Mouse (Mus musculus): ENCODE data around the gene Tspyl3. TPM values are rescaled to one million over a fixed set of nuclear protein-coding genes. Genes with fewer than 3 reads are reported as not detected.

Gene Tspyl3
- polyA plus RNA-seq, 1 experiment, result 24.8 TPM

GRCm38 (mm10) chr2:153237193-153237592, 12.0 kb upstream of the Tspyl3 start:
- no peak for DNase-seq (ENCODE audit: extremely low spot score in 1 of 2, low spot score in 1 of 2)

DNA sequence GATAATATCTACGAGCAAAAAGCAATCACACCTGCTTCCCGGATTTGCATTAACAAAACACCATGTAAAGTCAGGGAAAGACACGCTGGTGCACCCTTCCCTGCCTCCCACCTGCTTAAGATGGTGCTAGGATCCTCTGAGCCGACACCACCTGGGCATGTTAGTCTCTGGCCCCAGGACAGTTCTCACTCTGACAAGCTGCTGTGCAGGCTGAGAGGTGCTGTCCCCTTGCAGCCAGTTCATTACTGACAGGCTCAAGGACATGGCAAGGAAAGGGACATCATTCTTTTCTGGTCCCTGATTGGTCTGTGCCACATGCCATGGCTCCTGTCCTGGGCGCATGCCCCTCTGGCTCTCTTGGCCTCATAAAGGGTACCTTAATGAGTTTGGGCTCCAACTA, 3.3 kb upstream of the Tspyl3 start:
- DNase-seq (ENCODE audit: extremely low spot score in 1 of 2, low spot score in 1 of 2), result no peak

- DNase-seq (ENCODE audit: extremely low spot score in 1 of 2, low spot score in 1 of 2), result no peak
Measured at GRCm38 (mm10) chr2:153227959-153228358, 2.7 kb upstream of the Tspyl3 start.

- peak in 1 of 2 experiments; percentile 22 for DNase-seq (ENCODE audit: extremely low spot score in 1 of 2, low spot score in 1 of 2)
Measured at GRCm38 (mm10) chr2:153225595-153225953, 333 bp upstream of the Tspyl3 start.

GRCm38 (mm10) chr2:153222566-153222965, 2.7 kb downstream of the Tspyl3 start:
- no peak for DNase-seq (ENCODE audit: extremely low spot score in 1 of 2, low spot score in 1 of 2)

DNA sequence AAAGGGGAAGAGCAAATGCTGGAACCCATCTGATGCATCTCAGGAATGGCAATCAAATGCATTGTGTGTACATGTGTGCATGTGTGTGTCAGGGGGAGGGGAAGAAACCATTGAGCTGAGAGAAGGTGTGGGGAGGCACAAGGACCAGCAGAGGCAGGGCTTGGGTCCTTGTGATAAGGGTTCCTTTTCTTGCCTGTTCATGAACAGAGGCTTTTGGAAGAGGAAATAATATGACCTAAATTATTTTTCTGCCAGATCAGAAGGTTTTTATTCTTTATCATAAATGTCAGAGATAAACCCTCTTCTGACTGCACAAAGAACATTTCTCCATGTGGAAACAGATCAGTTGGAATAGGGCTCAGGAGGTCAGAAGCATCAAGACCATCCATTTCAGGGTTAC, 3.1 kb downstream of the Tspyl3 start:
- no peak for DNase-seq (ENCODE audit: extremely low spot score in 1 of 2, low spot score in 1 of 2)

GRCm38 (mm10) chr2:153221620-153222019, 3.6 kb downstream of the Tspyl3 start:
- no peak for DNase-seq (ENCODE audit: extremely low spot score in 1 of 2, low spot score in 1 of 2)

DNA sequence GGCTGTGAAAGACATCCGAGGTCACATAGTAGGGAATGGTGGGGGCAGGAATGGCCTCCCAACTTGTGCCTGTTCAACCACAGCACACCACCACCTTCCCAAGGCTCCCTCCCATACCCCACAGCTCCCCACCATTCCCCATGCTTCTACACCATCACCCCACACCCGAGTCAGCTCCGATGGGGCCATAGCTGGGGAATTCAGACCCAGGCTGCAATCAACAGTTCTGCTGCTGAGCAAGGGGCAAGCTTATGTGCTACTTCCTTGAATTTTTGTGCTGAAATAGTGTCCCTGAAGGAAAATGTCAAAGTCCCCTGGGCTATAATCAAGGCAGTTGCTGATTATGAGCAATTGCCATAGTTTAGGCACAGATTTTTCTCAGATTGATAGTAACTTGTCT, 6.7 kb downstream of the Tspyl3 start:
- DNase-seq (ENCODE audit: extremely low spot score in 1 of 2, low spot score in 1 of 2), result no peak

DNA sequence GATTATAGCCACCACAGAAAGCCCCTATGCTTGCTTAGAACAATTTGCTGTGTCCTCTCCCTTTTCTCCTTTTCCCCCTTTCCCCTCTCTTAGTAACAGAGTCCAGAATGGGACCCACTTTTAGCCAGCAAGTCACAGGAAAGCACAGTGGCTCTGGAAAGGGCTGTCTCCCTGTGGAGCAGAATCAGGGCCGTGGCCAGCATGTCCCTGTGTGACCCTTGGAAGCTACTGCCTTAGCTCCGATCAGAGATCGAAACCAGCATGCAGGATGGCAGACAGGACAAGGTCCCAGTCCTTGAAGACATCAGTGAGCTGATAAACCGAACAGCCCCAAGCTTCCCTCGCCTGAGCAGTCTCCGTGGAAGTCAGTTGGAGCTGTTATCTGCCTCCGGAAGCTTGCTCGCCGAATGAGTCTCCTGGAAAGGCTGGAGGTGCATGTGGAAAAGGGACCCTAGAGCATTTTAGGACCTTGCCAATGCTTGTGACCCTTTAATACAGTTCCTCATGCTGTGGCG, 7.4 kb downstream of the Tspyl3 start:
- DNase-seq (ENCODE audit: extremely low spot score in 1 of 2, low spot score in 1 of 2), result no peak

DNA sequence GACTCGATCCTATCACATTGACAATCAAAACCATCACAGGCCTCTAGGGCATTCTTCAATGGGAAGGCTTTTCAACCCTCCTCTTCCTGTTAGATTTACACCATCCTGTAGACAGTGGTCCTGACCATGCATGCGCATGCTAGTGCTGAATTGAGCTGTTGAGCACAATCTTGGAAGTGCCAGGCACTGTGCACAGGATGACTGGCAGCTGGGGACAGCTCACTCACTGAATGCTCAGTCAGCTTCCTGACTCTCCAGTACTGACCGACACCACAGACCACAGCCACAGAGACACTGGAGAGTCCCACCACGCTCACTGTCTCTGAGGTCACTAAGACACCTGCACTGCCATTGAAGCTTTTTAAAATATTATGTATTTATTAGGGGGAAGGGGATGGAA, 9.8 kb downstream of the Tspyl3 start:
- DNase-seq (ENCODE audit: extremely low spot score in 1 of 2, low spot score in 1 of 2), result no peak

GRCm38 (mm10) chr2:153214771-153215259, 10.4 kb downstream of the Tspyl3 start:
- no peak for DNase-seq (ENCODE audit: extremely low spot score in 1 of 2, low spot score in 1 of 2)

GRCm38 (mm10) chr2:153213351-153213750, 11.9 kb downstream of the Tspyl3 start:
- DNase-seq (ENCODE audit: extremely low spot score in 1 of 2, low spot score in 1 of 2), result no peak

GRCm38 (mm10) chr2:153211451-153211850, 13.8 kb downstream of the Tspyl3 start:
- DNase-seq (ENCODE audit: extremely low spot score in 1 of 2, low spot score in 1 of 2), result no peak

- DNase-seq (ENCODE audit: extremely low spot score in 1 of 2, low spot score in 1 of 2), result no peak
Measured at GRCm38 (mm10) chr2:153209286-153209685, 16.0 kb downstream of the Tspyl3 start.

- no peak for DNase-seq (ENCODE audit: extremely low spot score in 1 of 2, low spot score in 1 of 2)
Measured at GRCm38 (mm10) chr2:153208149-153208548, 17.1 kb downstream of the Tspyl3 start.

- DNase-seq (ENCODE audit: extremely low spot score in 1 of 2, low spot score in 1 of 2), result no peak
Measured at GRCm38 (mm10) chr2:153202766-153203165, 22.5 kb downstream of the Tspyl3 start.

GRCm38 (mm10) chr2:153199114-153199513, 26.1 kb downstream of the Tspyl3 start:
- no peak for DNase-seq (ENCODE audit: extremely low spot score in 1 of 2, low spot score in 1 of 2)

- no peak for DNase-seq (ENCODE audit: extremely low spot score in 1 of 2, low spot score in 1 of 2)
Measured at GRCm38 (mm10) chr2:153198485-153198884, 26.8 kb downstream of the Tspyl3 start.

DNA sequence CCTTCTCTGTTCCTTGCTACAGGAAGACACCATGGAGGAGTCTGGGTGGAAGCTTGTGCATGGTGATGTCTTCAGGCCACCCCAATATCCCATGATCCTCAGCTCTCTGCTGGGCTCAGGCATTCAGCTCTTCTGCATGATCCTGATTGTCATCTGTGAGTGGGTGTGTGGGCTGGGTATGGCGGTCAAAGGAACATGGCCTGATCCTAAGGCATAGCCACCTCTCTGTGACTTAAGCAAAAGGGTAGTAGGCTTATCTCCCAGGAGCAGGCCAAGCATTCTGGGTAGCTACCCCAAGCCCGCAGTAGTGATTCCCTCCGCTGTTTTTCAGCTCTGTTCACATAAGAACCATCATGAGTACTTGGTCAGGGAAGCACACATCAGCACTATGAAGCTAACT, 31.0 kb downstream of the Tspyl3 start:
- DNase-seq (ENCODE audit: extremely low spot score in 1 of 2, low spot score in 1 of 2), result no peak

GRCm38 (mm10) chr2:153191242-153191641, 34.0 kb downstream of the Tspyl3 start:
- DNase-seq (ENCODE audit: extremely low spot score in 1 of 2, low spot score in 1 of 2), result peak in 1 of 2 experiments; percentile 16

DNA sequence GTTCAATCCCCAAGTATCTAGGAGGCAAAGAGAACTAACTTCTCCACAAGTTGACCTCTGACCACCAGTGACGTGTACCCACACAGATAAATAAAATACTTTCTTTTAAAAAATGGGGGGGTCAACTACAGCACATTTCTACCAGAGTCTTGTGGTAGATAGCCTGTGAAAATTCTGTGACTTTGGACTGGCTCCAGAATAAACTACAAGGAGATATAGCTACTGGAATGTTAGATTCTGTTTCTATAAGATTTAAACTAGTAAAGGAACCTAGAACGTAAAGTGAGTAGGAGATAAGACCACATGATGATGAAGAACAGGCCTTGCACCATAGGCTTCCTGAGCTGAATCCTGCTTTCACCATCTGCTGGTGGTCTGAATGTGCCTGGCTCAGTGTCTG, 37.4 kb downstream of the Tspyl3 start:
- no peak for DNase-seq (ENCODE audit: extremely low spot score in 1 of 2, low spot score in 1 of 2)

DNA sequence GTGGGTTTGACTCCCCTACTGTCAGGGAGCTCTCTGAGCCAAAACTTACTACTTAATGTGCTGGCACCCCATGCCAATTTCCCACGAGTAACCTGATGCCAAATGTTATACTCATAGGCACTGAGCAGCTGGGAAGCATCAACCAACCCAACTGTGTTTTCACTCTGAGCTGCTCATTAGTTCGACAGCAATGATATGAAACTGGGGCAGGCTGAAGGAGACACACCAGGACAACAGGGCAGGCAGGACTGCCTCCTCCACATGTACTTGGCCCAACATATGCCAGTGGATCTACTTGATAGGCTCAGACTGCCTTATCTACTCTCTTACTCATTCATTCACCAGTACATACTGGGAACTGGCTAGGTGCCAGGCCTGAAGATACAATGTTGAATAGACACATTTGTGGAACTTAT, 39.1 kb downstream of the Tspyl3 start:
- DNase-seq (ENCODE audit: extremely low spot score in 1 of 2, low spot score in 1 of 2), result peak; percentile 10 to 35

DNA sequence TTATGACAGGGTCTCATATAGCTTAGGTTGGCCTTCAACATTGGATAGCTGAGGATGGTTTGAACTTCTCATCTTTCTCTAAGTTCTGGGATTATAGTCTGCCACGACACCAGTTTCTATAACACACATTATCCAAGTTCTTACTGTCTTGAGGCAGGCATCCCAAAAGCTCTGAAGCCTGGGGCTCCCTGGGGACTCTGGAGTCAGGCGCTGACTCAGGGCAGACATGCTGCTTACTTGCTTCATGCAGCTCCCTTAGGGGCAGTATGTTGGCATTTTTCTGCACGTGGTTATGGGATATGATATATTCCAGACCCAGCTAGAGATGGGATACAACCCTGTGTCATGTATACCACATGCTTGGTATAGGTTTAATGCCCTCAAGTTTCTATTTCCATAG, 45.3 kb downstream of the Tspyl3 start:
- no peak for DNase-seq (ENCODE audit: extremely low spot score in 1 of 2, low spot score in 1 of 2)
